Mouse (Mus musculus) ES-Bruce4 (cell line): ENCODE results near the gene Dnajc11. TPM values are rescaled to one million over a fixed set of nuclear protein-coding genes. Genes with fewer than 3 reads are reported as not detected.

Source experiments
- H3K27ac ChIP-seq: 2 replicates; pipeline ENCODE4 v1.5.1; 2012; ENCODE audit warnings: low read length, inconsistent platforms; ENCODE audit not compliant: insufficient read depth
- H3K27me3 ChIP-seq: 2 replicates; pipeline ENCODE4 v1.6.1; 2012; ENCODE audit warnings: mild to moderate bottlenecking, low read length, inconsistent platforms; ENCODE audit not compliant: control insufficient read depth, poor library complexity, insufficient read depth, severe bottlenecking
- H3K36me3 ChIP-seq: 2 replicates; pipeline ENCODE4 v1.6.1; 2012; ENCODE audit warnings: inconsistent platforms, mild to moderate bottlenecking, low read length, moderate library complexity; ENCODE audit not compliant: control insufficient read depth, poor library complexity, insufficient read depth, severe bottlenecking
- H3K4me1 ChIP-seq: one replicate; pipeline ENCODE4 v1.8.1; 2011; ENCODE audit warnings: low read length; ENCODE audit not compliant: control insufficient read depth, insufficient read depth
- H3K4me3 ChIP-seq: 2 replicates; pipeline ENCODE4 v1.5.1; 2011; ENCODE audit warnings: low read depth, mild to moderate bottlenecking, low read length
- H3K9ac ChIP-seq: 2 replicates; pipeline ENCODE4 v1.6.1; 2012; ENCODE audit warnings: low read depth, mild to moderate bottlenecking, inconsistent platforms; ENCODE audit not compliant: poor library complexity, severe bottlenecking
- H3K9me3 ChIP-seq: replicated peaks from 2 replicates; pipeline ENCODE4 v1.6.1; 2012; ENCODE audit warnings: mild to moderate bottlenecking, low read length, inconsistent platforms; ENCODE audit not compliant: control insufficient read depth, poor library complexity, insufficient read depth, severe bottlenecking
- CTCF ChIP-seq: IDR thresholded peaks from one replicate; pipeline ENCODE4 v1.8.1; 2011; ENCODE audit warnings: low read depth, low read length
- EP300 ChIP-seq: IDR thresholded peaks from 2 replicates; pipeline ENCODE4 v1.6.1; 2011; ENCODE audit warnings: low read depth, low read length; ENCODE audit not compliant: insufficient read depth
- POLR2A ChIP-seq: IDR thresholded peaks from one replicate; pipeline ENCODE4 v1.8.1; 2011; ENCODE audit warnings: low read length; ENCODE audit not compliant: insufficient read depth
- polyA plus RNA-seq: library from polyadenylated mRNA; stranded (reverse); fragments of >200 nt; gene quantifications from 2 replicates; pipeline ENCODE4 v1.2.4, GENCODE M21; 2011; ENCODE audit warnings: low read depth; ENCODE audit not compliant: missing spikeins, insufficient read depth, insufficient read length

Gene Dnajc11
- polyA plus RNA-seq, 1 experiment = 89.1 TPM

GRCm38 (mm10) chr4:152008148-152008500, 74.6 kb downstream of the Dnajc11 start:
- Histone ChIP-seq H3K4me3 (peak overlapping the region; percentile 65), H3K9me3 (no peaks in the 10 kb centered on the region), H3K27me3 (no peaks in the 10 kb centered on the region), H3K4me1 (no peaks in the 10 kb centered on the region), H3K36me3 (peaks cover 12% of the 10 kb centered on the region), H3K27ac (no peak overlapping the region), H3K9ac (peak overlapping the region; percentile 69)
- no peak for TF ChIP-seq POLR2A
- TF ChIP-seq EP300 = no peak
- TF ChIP-seq CTCF = no peak

- Histone ChIP-seq H3K4me1 (no peaks in the 10 kb centered on the region), H3K4me3 (peak within 1 kb of the TSS; percentile 93), H3K36me3 (peaks cover 16% of the 10 kb centered on the region), H3K27ac (peak within 1 kb of the TSS; percentile 71; the same call in 1 of the 2 replicates), H3K9me3 (no peaks in the 10 kb centered on the region), H3K9ac (peak within 1 kb of the TSS; percentile 69), H3K27me3 (no peaks in the 10 kb centered on the region)
- TF ChIP-seq POLR2A = peak; percentile 94
- TF ChIP-seq CTCF = no peak
- no peak; the same call in 1 of the 2 replicates for TF ChIP-seq EP300
Measured at GRCm38 (mm10) chr4:152008622-152009075, 75.2 kb downstream of the Dnajc11 start, which contains the start of gene Klhl21. Gene Klhl21 (plus strand): TSS chr4:152008803.

- H3K36me3 ChIP-seq = peaks cover 23% of the 10 kb centered on the region
- no peaks in the 10 kb centered on the region for H3K27me3 ChIP-seq
- H3K27ac ChIP-seq = no peak overlapping the region
- peak overlapping the region; percentile 69 for H3K9ac ChIP-seq
- peak overlapping the region; percentile 93 for H3K4me3 ChIP-seq
- H3K4me1 ChIP-seq = no peaks in the 10 kb centered on the region
- H3K9me3 ChIP-seq = no peaks in the 10 kb centered on the region
- TF ChIP-seq CTCF (no peak), EP300 (no peak), POLR2A (no peak)
Measured at GRCm38 (mm10) chr4:152009076-152010051, 75.9 kb downstream of the Dnajc11 start.

- Histone ChIP-seq H3K9me3 (no peaks in the 10 kb centered on the region), H3K27me3 (no peaks in the 10 kb centered on the region), H3K4me1 (no peaks in the 10 kb centered on the region), H3K4me3 (peak overlapping the region; percentile 93), H3K36me3 (peaks cover 25% of the 10 kb centered on the region), H3K9ac (peak overlapping the region; percentile 69), H3K27ac (no peak overlapping the region)
- no peak for TF ChIP-seq POLR2A
- no peak for TF ChIP-seq EP300
- TF ChIP-seq CTCF = no peak
Measured at GRCm38 (mm10) chr4:152010091-152010706, 76.7 kb downstream of the Dnajc11 start.

- H3K36me3 ChIP-seq = peaks cover 28% of the 10 kb centered on the region
- no peaks in the 10 kb centered on the region for H3K4me1 ChIP-seq
- no peaks in the 10 kb centered on the region for H3K27me3 ChIP-seq
- no peak overlapping the region for H3K27ac ChIP-seq
- H3K9me3 ChIP-seq = no peaks in the 10 kb centered on the region
- H3K9ac ChIP-seq = peak overlapping the region; percentile 69
- peak overlapping the region; percentile 93 for H3K4me3 ChIP-seq
- TF ChIP-seq EP300 (no peak), CTCF (no peak), POLR2A (no peak)
Measured at GRCm38 (mm10) chr4:152010707-152011134, 77.2 kb downstream of the Dnajc11 start.
